Mouse (Mus musculus): ENCODE results near the gene Dnajb5. TPM values are rescaled to one million over a fixed set of nuclear protein-coding genes. Genes with fewer than 3 reads are reported as not detected.
"Not testable (repeated sequence)": the region's sequence is repeated elsewhere in the genome, so short reads cannot be mapped to it uniquely, and the experiment has no call there.

Gene Dnajb5
- polyA plus RNA-seq, 2 experiments: 7.4 to 16.9 TPM

GRCm38 (mm10) chr4:42988296-42988695 is 38.7 kb downstream of the Dnajb5 start:
- Histone ChIP-seq H3K9me3 (ENCODE audit: control insufficient read depth, low read length) (no peaks in the 10 kb centered on the region), H3K4me2 (replicated peaks; ENCODE audit: low read depth, low read length, severe bottlenecking) (no peak overlapping the region), H3K36me3 (ENCODE audit: control insufficient read depth, insufficient read depth, low read length) (peaks cover 94% of the 10 kb centered on the region), H3K27ac (replicated peaks; ENCODE audit: low read depth, low read length) (no peak overlapping the region), H3K4me3 (replicated peaks; ENCODE audit: low read length) (no peak overlapping the region), H3K9ac (ENCODE audit: low read depth, low read length, severe bottlenecking) (no peak overlapping the region), H3K27me3 (ENCODE audit: control insufficient read depth, insufficient read depth, low read length) (no peaks in the 10 kb centered on the region), H3K4me1 (ENCODE audit: control insufficient read depth, insufficient read depth, low read length) (no peaks in the 10 kb centered on the region)
- ATAC-seq (ENCODE audit: low FRiP score, low read depth) (no peak), DNase-seq (ENCODE audit: low spot score) (no peak)
- 86% methylated on average over 1 of the region's 1 CpGs for WGBS
- no peak for TF ChIP-seq POLR2A (IDR thresholded peaks at IDR 0.05; ENCODE audit: borderline replicate concordance, extremely low read depth, insufficient read depth, insufficient read length)

- DNase-seq (ENCODE audit: low spot score) (no peak), ATAC-seq (ENCODE audit: low FRiP score, low read depth) (no peak)
- H3K4me2 ChIP-seq (replicated peaks; ENCODE audit: low read depth, low read length, severe bottlenecking): peak overlapping the region; percentile 87
- peaks cover 10% of the 10 kb centered on the region for H3K4me1 ChIP-seq (ENCODE audit: control insufficient read depth, insufficient read depth, low read length)
- peak overlapping the region; percentile 91 for H3K4me3 ChIP-seq (replicated peaks; ENCODE audit: low read length)
- no peak overlapping the region for H3K9ac ChIP-seq (ENCODE audit: low read depth, low read length, severe bottlenecking)
- H3K9me3 ChIP-seq (ENCODE audit: control insufficient read depth, low read length): no peaks in the 10 kb centered on the region
- WGBS: 71% methylated on average over 2 of the region's 2 CpGs
- H3K36me3 ChIP-seq (ENCODE audit: control insufficient read depth, insufficient read depth, low read length): peaks cover 33% of the 10 kb centered on the region
- no peak for TF ChIP-seq POLR2A (IDR thresholded peaks at IDR 0.05; ENCODE audit: borderline replicate concordance, extremely low read depth, insufficient read depth, insufficient read length)
- no peak overlapping the region for H3K27ac ChIP-seq (replicated peaks; ENCODE audit: low read depth, low read length)
- no peaks in the 10 kb centered on the region for H3K27me3 ChIP-seq (ENCODE audit: control insufficient read depth, insufficient read depth, low read length)
Measured at GRCm38 (mm10) chr4:42998022-42998421, 48.4 kb downstream of the Dnajb5 start.

DNA sequence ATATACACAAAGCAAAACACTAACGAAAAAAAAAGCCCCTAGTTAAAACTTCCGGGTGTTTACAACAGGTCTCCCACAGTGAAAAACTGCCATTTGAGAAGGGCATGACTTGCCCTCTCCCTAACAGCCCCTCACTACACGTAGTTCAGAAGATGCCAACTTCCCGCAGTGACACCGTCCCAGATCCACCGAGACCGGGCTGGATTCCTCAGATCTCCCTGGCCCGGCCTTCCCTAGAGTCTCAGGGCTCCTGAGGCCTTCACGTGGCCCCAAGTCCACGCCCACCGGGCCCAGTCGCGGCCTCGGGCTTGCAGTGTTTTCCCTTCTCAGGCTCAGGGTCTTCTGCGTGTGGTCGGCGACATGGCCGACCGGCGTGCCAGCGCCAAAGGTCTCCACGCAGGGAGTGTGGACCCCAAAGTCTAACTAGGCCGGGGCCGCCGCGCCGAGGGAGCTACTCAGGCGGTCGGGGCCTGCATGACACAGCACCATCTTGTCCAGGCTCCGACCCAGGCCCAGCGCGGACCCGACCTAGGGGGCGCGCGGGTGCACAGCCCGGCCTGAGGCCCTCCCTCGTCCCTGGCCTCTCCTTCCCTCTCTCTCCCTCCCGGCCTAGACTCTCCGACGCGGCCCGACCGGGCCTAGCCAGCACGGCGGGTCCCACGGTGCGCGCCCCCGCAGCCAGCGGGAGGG is 50.0 kb downstream of the Dnajb5 start:
- Histone ChIP-seq H3K27ac (replicated peaks; ENCODE audit: low read depth, low read length) (peak overlapping the region; percentile 99), H3K27me3 (ENCODE audit: control insufficient read depth, insufficient read depth, low read length) (no peaks in the 10 kb centered on the region), H3K36me3 (ENCODE audit: control insufficient read depth, insufficient read depth, low read length) (peaks cover 21% of the 10 kb centered on the region), H3K4me1 (ENCODE audit: control insufficient read depth, insufficient read depth, low read length) (peaks cover 10% of the 10 kb centered on the region), H3K9me3 (ENCODE audit: control insufficient read depth, low read length) (no peaks in the 10 kb centered on the region), H3K4me2 (replicated peaks; ENCODE audit: low read depth, low read length, severe bottlenecking) (peak overlapping the region; percentile 87), H3K9ac (ENCODE audit: low read depth, low read length, severe bottlenecking) (peak overlapping the region; percentile 96), H3K4me3 (replicated peaks; ENCODE audit: low read length) (peak overlapping the region; percentile 91)
- 0% methylated on average over 33 of the region's 51 CpGs for WGBS
- ATAC-seq (ENCODE audit: low FRiP score, low read depth) (peak; percentile 66), DNase-seq (ENCODE audit: low spot score) (peak; percentile 69)
- no peak for TF ChIP-seq POLR2A (IDR thresholded peaks at IDR 0.05; ENCODE audit: borderline replicate concordance, extremely low read depth, insufficient read depth, insufficient read length)

GRCm38 (mm10) chr4:43000141-43000986 is 50.8 kb downstream of the Dnajb5 start, which contains the start of gene Vcp:
TSS of gene Vcp (minus strand) at chr4:43000507.
- ATAC-seq (ENCODE audit: low FRiP score, low read depth) (peak; percentile 99), DNase-seq (ENCODE audit: low spot score) (peak; percentile 99)
- Histone ChIP-seq H3K4me2 (replicated peaks; ENCODE audit: low read depth, low read length, severe bottlenecking) (peak within 1 kb of the TSS; percentile 87), H3K36me3 (ENCODE audit: control insufficient read depth, insufficient read depth, low read length) (peaks cover 19% of the 10 kb centered on the region), H3K9ac (ENCODE audit: low read depth, low read length, severe bottlenecking) (peak within 1 kb of the TSS; percentile 96), H3K27ac (replicated peaks; ENCODE audit: low read depth, low read length) (peak within 1 kb of the TSS; percentile 99), H3K4me3 (replicated peaks; ENCODE audit: low read length) (peak within 1 kb of the TSS; percentile 91), H3K4me1 (ENCODE audit: control insufficient read depth, insufficient read depth, low read length) (peaks cover 10% of the 10 kb centered on the region)
- H3K27me3 ChIP-seq (ENCODE audit: control insufficient read depth, insufficient read depth, low read length); H3K9me3 ChIP-seq (ENCODE audit: control insufficient read depth, low read length): not testable (repeated sequence)
- WGBS: under 1% methylated on average over 41 of the region's 56 CpGs

GRCm38 (mm10) chr4:43001272-43001671 is 51.7 kb downstream of the Dnajb5 start:
- no peak for TF ChIP-seq POLR2A (IDR thresholded peaks at IDR 0.05; ENCODE audit: borderline replicate concordance, extremely low read depth, insufficient read depth, insufficient read length)
- DNase-seq (ENCODE audit: low spot score) (no peak), ATAC-seq (ENCODE audit: low FRiP score, low read depth) (no peak)
- no peaks in the 10 kb centered on the region for H3K27me3 ChIP-seq (ENCODE audit: control insufficient read depth, insufficient read depth, low read length)
- peaks cover 10% of the 10 kb centered on the region for H3K4me1 ChIP-seq (ENCODE audit: control insufficient read depth, insufficient read depth, low read length)
- peak overlapping the region; percentile 85; the same call in 1 of the 2 replicates for H3K27ac ChIP-seq (replicated peaks; ENCODE audit: low read depth, low read length)
- H3K9me3 ChIP-seq (ENCODE audit: control insufficient read depth, low read length): no peaks in the 10 kb centered on the region
- peaks cover 13% of the 10 kb centered on the region; the same call in 1 of the 2 replicates for H3K36me3 ChIP-seq (ENCODE audit: control insufficient read depth, insufficient read depth, low read length)
- 93% methylated on average over 2 of the region's 2 CpGs for WGBS
- H3K4me3 ChIP-seq (replicated peaks; ENCODE audit: low read length): no peak overlapping the region
- no peak overlapping the region for H3K4me2 ChIP-seq (replicated peaks; ENCODE audit: low read depth, low read length, severe bottlenecking)
- no peak overlapping the region for H3K9ac ChIP-seq (ENCODE audit: low read depth, low read length, severe bottlenecking)
